Mouse (Mus musculus): ENCODE measurements around the gene Olfr1155.

The Olfr1155 gene

DNA sequence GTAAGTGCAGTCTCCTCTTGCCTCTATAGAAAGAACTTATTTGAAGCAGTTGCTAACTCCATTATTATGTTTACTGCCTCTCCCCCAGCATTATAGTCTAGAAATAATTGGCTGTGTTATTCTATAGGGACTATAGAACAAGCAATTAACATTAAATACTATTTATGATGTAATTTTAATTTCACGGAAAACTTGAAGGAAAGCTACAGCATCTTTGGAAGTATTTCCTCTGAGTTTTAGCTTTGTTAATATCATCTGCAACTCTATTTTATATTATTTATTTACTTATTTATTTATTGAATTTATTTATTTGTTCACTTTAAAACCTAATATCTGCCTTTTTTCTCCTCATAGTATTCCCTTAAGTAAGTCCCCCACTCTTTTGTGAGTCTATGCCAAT lies at the start of gene Olfr1155:
Olfr1155 (minus strand) TSS at position 101 of the 400 bp plus-strand sequence.
- no peak for DNase-seq

GRCm38 (mm10) chr2:87989813-87990212 lies 44.9 kb upstream of the Olfr1155 start, which contains the start of gene Olfr1158:
Gene Olfr1158 (plus strand): TSS chr2:87990113.
- DNase-seq = no peak

- DNase-seq = no peak
Measured at GRCm38 (mm10) chr2:87974563-87974962, 29.6 kb upstream of the Olfr1155 start, which contains the start of gene Olfr74. Gene Olfr74 (minus strand): TSS chr2:87974663.

DNA sequence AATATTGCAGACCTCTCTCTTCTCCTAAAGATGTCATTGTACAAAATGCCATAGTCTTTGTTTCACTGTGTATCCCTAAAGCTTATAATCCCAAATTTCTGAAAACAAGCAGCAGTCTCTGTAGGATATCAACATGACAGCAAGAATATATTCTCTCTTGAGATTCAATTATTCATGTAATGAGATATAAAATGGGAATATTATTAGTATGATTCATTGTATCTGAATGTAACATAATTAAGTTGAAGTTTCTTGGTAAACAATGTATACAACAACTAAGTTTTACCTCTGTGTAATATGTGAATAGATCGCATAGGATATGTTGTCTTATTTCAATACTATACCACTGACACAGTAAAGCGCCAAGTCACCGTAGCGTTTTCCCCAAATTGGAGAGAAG lies 23.3 kb upstream of the Olfr1155 start, which contains the start of gene Olfr1157:
Olfr1157 (minus strand) TSS at position 101 of the 400 bp plus-strand sequence.
- DNase-seq = no peak

DNA sequence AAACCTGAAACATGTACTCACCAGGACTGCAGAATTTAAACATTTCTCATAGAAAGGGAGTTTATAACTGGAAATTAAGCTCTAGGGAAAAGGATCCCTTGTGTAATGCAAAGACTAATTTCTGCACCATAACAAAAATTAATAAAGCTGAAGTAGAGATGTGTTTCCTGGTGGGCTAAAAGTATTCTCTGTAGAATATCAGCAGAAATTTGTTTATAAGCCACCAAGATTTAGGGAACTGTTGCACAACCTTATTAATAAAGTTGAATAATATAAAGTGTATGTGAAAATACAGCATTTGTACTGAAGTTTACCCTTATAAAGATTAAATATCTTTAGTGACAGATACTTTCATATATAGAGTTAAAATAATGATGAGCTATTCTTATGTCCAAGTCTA lies 8.1 kb upstream of the Olfr1155 start, which contains the start of gene Olfr1156:
Olfr1156 (minus strand) TSS at position 101 of the 400 bp plus-strand sequence.
- no peak for DNase-seq

DNA sequence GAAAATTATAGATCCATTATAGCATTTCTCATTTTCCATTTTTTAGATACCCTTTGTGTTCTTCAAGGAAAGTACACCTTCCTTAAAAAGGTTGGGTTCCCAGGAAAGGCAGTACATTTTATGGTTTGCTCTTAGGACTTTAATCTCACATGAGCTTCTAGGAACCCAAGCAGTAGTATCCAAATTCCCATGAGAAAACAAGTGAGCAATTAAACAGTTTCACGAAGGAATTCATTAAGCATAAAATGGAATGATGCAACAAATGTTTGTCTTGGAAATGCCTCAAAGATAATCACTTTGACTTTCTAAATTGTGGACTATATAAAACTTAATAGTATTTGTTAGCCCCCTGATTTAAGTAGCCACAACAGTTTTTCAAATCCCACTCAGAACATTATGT lies 39.9 kb downstream of the Olfr1155 start, which contains the start of gene Olfr1154:
Olfr1154 (minus strand) TSS at position 101 of the 400 bp plus-strand sequence.
- DNase-seq = no peak

DNA sequence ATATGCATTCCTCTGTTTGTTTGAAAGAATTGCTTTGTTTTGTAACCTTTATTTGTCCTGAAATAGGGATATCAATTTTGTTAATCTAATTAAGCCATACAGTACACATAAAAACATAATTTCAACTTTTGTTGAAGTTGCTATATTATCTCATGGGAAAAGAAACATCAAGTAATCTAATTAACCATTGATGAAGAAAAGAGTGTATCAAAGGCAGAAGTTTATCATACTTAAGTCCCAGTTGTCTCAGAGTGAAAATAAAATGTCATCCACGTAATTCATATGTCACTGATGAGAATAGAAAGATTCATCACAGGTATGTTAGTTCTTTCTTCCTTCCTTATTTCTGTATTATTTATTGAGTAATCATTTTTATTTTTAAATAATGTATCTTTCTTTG lies 50.3 kb downstream of the Olfr1155 start, which contains the start of gene Olfr1153:
Olfr1153 (plus strand) TSS at position 301 of the 400 bp plus-strand sequence.
- DNase-seq = no peak
